Mouse (Mus musculus): ENCODE measurements around the gene Kif5a. TPM values are rescaled to one million over a fixed set of nuclear protein-coding genes. Genes with fewer than 3 reads are reported as not detected.
A peak's percentile ranks its signal among the peaks of the same experiment; 100 is the strongest.

Kif5a gene
- total and polyA plus RNA-seq, 3 experiments: 0.11 to 0.22 TPM; not detected in 1

DNA sequence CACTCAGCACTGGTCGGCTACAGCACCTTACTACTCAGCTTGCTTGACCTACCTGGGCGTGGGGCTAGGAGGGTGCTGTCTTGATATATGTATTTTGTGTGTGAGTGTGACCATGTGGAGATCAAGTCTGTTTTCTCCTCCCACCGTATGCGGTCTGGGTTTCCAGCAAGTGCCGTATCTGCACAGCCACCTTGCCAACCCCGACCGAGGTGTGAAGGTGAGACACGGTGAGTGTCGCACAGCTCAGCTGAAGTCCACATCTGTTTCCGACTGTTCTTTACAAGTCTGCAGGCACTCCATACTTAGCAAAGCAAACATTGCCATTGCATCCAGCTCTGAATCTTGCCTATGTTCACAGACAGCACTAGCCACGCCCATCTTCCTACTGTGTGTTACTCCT, 40.0 kb upstream of the Kif5a start:
- Histone ChIP-seq H3K27me3 (ENCODE audit: insufficient read depth, low read length) (no peaks in the 10 kb centered on the region), H3K4me1 (ENCODE audit: insufficient read depth, low read depth, low read length) (peaks cover 35% of the 10 kb centered on the region), H3K36me3 (replicated peaks) (peaks cover 99% of the 10 kb centered on the region), H3K9me3 (replicated peaks) (no peaks in the 10 kb centered on the region), H3K4me3 (ENCODE audit: low read depth, low read length) (no peak overlapping the region)
- no peak for DNase-seq (ENCODE audit: low spot score)
- TF ChIP-seq CTCF (IDR thresholded peaks at IDR 0.05; ENCODE audit: low read depth, low read length) (no peak), TAL1 (conservative IDR thresholded peaks at IDR 0.05; ENCODE audit: low read depth, low read length) (no peak), GATA2 (IDR thresholded peaks at IDR 0.05; ENCODE audit: borderline replicate concordance, low read depth, low read length) (no peak), GATA1 (IDR thresholded peaks at IDR 0.05; ENCODE audit: borderline replicate concordance, low read length) (no peak), POLR2AphosphoS5 (IDR thresholded peaks at IDR 0.05; ENCODE audit: insufficient replicate concordance, low read depth, low read length) (no peak)
- no peak for ATAC-seq (ENCODE audit: extremely low read depth, insufficient number of reproducible peaks, low FRiP score, poor library complexity, severe bottlenecking)

DNA sequence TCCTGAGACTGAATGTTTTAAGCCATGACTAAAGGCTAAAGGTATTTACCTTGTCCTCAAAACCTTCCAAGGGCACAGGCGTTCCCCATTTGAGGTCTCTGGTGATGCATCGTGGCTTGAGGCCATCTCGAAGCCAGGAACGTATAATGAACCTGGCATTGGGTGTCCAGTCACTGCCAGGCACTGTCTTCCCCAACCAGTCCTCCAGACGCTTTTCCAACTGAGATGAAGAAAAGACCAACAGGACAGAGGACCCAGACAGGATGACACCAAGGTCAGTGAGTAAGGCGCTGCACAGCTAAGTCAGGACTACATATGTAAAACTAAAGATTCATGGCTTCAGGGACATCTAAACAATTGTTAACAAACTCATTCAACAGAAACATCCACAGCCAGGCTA, 37.2 kb upstream of the Kif5a start:
- TF ChIP-seq POLR2AphosphoS5 (IDR thresholded peaks at IDR 0.05; ENCODE audit: insufficient replicate concordance, low read depth, low read length): no peak
- no peak for TF ChIP-seq CTCF (IDR thresholded peaks at IDR 0.05; ENCODE audit: low read depth, low read length)
- TF ChIP-seq TAL1 (conservative IDR thresholded peaks at IDR 0.05; ENCODE audit: low read depth, low read length): no peak
- TF ChIP-seq GATA2 (IDR thresholded peaks at IDR 0.05; ENCODE audit: borderline replicate concordance, low read depth, low read length): no peak
- no peak for TF ChIP-seq GATA1 (IDR thresholded peaks at IDR 0.05; ENCODE audit: borderline replicate concordance, low read length)
- no peaks in the 10 kb centered on the region for H3K9me3 ChIP-seq (replicated peaks)
- ATAC-seq (ENCODE audit: extremely low read depth, insufficient number of reproducible peaks, low FRiP score, poor library complexity, severe bottlenecking) (no peak), DNase-seq (ENCODE audit: low spot score) (no peak)
- H3K36me3 ChIP-seq (replicated peaks): peaks cover 99% of the 10 kb centered on the region
- H3K27me3 ChIP-seq (ENCODE audit: insufficient read depth, low read length): no peaks in the 10 kb centered on the region
- peaks cover 53% of the 10 kb centered on the region for H3K4me1 ChIP-seq (ENCODE audit: insufficient read depth, low read depth, low read length)
- no peak overlapping the region for H3K4me3 ChIP-seq (ENCODE audit: low read depth, low read length)

DNA sequence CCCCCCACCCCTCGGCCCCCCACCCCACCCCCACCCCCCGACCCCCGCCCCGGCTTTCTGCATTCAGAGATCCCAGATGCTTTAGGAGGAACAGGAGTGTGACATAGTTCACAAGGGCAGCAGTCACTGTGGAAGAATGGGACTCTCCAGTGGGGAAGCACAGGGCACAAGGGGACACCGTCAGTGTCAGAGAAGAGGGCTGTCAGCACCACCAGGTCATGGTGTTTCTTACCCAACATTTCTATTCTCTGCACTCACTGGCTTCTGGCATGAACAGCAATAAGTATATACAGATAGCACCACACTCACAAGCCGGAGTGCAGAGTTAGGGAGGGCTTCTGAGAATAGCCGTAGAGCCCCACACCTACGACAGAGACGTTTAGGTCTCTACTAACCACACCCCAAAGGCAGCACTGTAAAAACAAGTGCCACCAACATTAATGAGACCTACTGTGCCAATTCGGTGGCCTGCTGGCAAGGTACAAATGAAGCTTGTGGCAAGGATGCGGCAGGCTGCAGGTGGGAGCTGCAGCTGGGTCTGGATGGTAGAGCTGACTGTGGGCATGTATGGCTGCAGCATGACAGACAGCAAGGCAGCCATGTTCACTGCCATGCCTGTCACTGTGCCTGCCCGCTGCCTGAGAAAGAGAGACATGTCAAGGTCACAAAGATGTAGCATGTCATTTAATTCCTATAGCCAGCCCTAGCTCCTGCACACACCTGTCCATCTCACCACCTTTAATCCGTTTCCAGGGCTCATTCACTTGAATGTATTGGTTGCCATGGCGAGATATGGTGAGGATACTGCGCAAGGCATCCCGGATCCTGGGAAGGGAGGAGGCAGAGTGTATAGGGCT, 34.1 kb upstream of the Kif5a start:
- no peak for DNase-seq (ENCODE audit: low spot score)
- Histone ChIP-seq H3K4me3 (ENCODE audit: low read depth, low read length) (no peak overlapping the region), H3K27me3 (ENCODE audit: insufficient read depth, low read length) (no peaks in the 10 kb centered on the region), H3K4me1 (ENCODE audit: insufficient read depth, low read depth, low read length) (peaks cover 64% of the 10 kb centered on the region), H3K36me3 (replicated peaks) (peaks cover 95% of the 10 kb centered on the region), H3K9me3 (replicated peaks) (no peaks in the 10 kb centered on the region)
- TF ChIP-seq GATA2 (IDR thresholded peaks at IDR 0.05; ENCODE audit: borderline replicate concordance, low read depth, low read length) (no peak), POLR2AphosphoS5 (IDR thresholded peaks at IDR 0.05; ENCODE audit: insufficient replicate concordance, low read depth, low read length) (peak; percentile 82)
- no peak for ATAC-seq (ENCODE audit: extremely low read depth, insufficient number of reproducible peaks, low FRiP score, poor library complexity, severe bottlenecking)

DNA sequence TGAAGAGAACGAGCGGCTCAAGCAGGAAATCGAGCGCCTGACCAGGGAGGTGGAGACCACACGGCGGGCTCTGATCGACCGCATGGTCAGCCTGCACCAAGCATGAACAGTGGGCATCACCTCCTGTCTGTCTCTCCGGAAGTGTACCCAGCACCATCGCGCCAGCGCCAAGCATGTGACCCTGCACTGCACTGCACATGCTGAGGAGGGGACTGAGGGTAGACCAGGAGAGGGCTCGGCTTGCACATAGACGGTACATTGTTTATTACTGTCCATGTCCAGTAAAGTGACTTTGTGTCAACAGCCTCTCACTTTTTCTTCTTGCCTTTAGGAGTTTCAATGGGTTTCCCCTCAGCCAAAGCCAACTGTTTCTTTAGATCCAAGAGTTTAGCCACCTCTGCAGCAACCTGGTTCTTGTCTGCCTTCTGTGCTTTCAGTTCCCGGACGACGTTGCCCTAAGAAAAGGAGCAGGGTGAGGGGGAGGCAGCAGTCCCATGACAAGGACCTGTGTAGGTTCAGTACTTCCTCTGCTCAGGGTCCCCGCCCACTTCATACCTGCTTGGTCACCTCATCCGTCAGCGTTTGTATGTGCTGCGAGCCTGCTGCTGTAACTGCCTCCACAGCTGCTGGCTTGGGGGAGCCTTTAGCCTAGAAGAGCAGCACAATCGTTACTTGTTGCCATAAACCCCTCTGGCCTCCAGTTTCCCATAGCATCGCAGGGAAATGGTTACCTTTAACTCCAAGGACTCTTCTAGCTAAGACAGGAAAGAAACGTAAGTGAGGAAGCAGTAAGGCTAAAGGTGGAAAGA, 33.0 kb upstream of the Kif5a start:
- Histone ChIP-seq H3K36me3 (replicated peaks) (peaks cover 93% of the 10 kb centered on the region), H3K4me3 (ENCODE audit: low read depth, low read length) (peak overlapping the region; percentile 43; the same call in 1 of the 2 replicates), H3K9me3 (replicated peaks) (no peaks in the 10 kb centered on the region), H3K4me1 (ENCODE audit: insufficient read depth, low read depth, low read length) (peaks cover 69% of the 10 kb centered on the region), H3K27me3 (ENCODE audit: insufficient read depth, low read length) (no peaks in the 10 kb centered on the region)
- ATAC-seq (ENCODE audit: extremely low read depth, insufficient number of reproducible peaks, low FRiP score, poor library complexity, severe bottlenecking): no peak
- DNase-seq (ENCODE audit: low spot score): no peak
- no peak for TF ChIP-seq CTCF (IDR thresholded peaks at IDR 0.05; ENCODE audit: low read depth, low read length)
- TF ChIP-seq TAL1 (conservative IDR thresholded peaks at IDR 0.05; ENCODE audit: low read depth, low read length): no peak
- TF ChIP-seq POLR2AphosphoS5 (IDR thresholded peaks at IDR 0.05; ENCODE audit: insufficient replicate concordance, low read depth, low read length): peak; percentile 12; the same call in 1 of the 2 replicates
- TF ChIP-seq GATA2 (IDR thresholded peaks at IDR 0.05; ENCODE audit: borderline replicate concordance, low read depth, low read length): no peak

DNA sequence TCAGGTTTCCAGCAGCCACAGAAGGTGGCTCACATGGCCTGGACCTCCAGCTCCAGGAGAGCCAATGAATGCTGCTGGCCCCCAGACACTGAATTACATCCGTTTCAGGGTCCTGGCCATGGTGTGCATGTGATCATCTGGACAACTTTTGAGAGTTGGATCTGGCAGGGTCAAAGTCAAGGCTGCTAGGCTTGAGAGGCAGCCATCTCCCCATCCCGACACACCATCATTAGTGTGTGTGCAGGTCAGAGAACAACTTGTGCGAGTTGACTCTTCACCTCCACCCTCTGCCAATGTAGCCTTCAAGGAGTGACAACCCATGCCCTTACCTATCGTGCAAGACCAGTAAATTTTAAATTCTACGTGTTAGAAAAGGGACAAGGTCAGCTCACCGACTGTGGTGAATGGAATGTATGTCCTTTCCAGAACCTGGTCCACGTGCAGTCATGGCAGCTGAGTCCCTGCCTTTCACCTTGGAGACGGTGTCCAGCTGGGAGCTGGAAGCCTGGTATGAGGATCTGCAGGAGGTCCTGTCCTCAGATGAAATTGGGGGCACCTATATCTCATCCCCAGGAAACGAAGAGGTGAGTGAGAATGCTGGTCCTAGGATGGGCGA, 31.9 kb upstream of the Kif5a start:
- DNase-seq (ENCODE audit: low spot score) (no peak), ATAC-seq (ENCODE audit: extremely low read depth, insufficient number of reproducible peaks, low FRiP score, poor library complexity, severe bottlenecking) (no peak)
- H3K4me1 ChIP-seq (ENCODE audit: insufficient read depth, low read depth, low read length): peaks cover 66% of the 10 kb centered on the region
- peak overlapping the region; percentile 31; the same call in 1 of the 2 replicates for H3K4me3 ChIP-seq (ENCODE audit: low read depth, low read length)
- H3K36me3 ChIP-seq (replicated peaks): peaks cover 83% of the 10 kb centered on the region
- H3K27me3 ChIP-seq (ENCODE audit: insufficient read depth, low read length): no peaks in the 10 kb centered on the region
- TF ChIP-seq POLR2AphosphoS5 (IDR thresholded peaks at IDR 0.05; ENCODE audit: insufficient replicate concordance, low read depth, low read length) (no peak), GATA2 (IDR thresholded peaks at IDR 0.05; ENCODE audit: borderline replicate concordance, low read depth, low read length) (no peak), TAL1 (conservative IDR thresholded peaks at IDR 0.05; ENCODE audit: low read depth, low read length) (no peak), CTCF (IDR thresholded peaks at IDR 0.05; ENCODE audit: low read depth, low read length) (no peak), GATA1 (IDR thresholded peaks at IDR 0.05; ENCODE audit: borderline replicate concordance, low read length) (no peak)
- H3K9me3 ChIP-seq (replicated peaks): no peaks in the 10 kb centered on the region
